Mouse (Mus musculus): Measurements from ENCODE around the gene Mylk.

- no peak for TF ChIP-seq CTCF (IDR thresholded peaks at IDR 0.05; ENCODE audit: control insufficient read depth, insufficient read depth, insufficient read length)
- no peak for TF ChIP-seq MYOD1 (IDR thresholded peaks at IDR 0.05; ENCODE audit: control insufficient read depth, insufficient read length, low read depth)
Observed at GRCm38 (mm10) chr16:35022242-35023137, 277.5 kb downstream of the Mylk start, which contains the start of gene Hacd2.
